Mouse (Mus musculus): Measurements from ENCODE around the gene Snx12.

GRCm38 (mm10) chrX:101085920-101086319 lies 136.4 kb downstream of the Snx12 start, which contains the start of gene Slc7a3:
- no peak for TF ChIP-seq GATA1 (IDR thresholded peaks at IDR 0.05; ENCODE audit: borderline replicate concordance, low read length)
- no peak for TF ChIP-seq FLI1 (IDR thresholded peaks at IDR 0.05; ENCODE audit: low read length)
